Mouse (Mus musculus): ENCODE measurements around the gene Churc1.

DNA sequence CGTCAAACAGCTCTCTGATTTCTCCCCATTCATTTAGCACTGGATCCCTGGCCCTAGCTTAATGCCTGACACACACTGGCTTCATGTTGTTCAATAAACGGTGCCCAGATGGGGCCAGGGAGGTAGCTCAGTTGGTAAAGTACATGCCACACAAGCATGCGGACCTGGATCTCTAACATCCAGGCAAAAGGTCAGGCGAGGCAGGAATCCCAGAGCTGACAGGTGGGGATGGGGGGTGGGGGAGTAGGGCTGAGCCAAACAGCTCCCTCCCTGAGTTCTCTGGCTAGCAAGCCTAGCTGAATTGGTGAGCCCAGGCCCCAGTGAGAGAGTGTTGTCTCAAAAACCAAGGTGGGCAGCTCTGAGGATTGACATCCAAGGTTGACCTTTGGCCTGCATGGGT is 51.8 kb downstream of the Churc1 start:
- TF ChIP-seq GATA1 (IDR thresholded peaks at IDR 0.05; ENCODE audit: borderline replicate concordance, low read length) (no peak), FLI1 (IDR thresholded peaks at IDR 0.05; ENCODE audit: low read length) (no peak)

Measured in megakaryocyte, embryonic 14.5 days (primary cell).